Mouse (Mus musculus) ES-Bruce4 (cell line): Measurements from ENCODE around the gene Hdgfl2. TPM values are rescaled to one million over a fixed set of nuclear protein-coding genes. Genes with fewer than 3 reads are reported as not detected.
A peak's percentile ranks its signal among the peaks of the same experiment; 100 is the strongest.

Source experiments
- H3K27ac ChIP-seq: 2 replicates; pipeline ENCODE4 v1.5.1; 2012; ENCODE audit warnings: low read length, inconsistent platforms; ENCODE audit not compliant: insufficient read depth
- H3K27me3 ChIP-seq: 2 replicates; pipeline ENCODE4 v1.6.1; 2012; ENCODE audit warnings: mild to moderate bottlenecking, low read length, inconsistent platforms; ENCODE audit not compliant: control insufficient read depth, poor library complexity, insufficient read depth, severe bottlenecking
- H3K36me3 ChIP-seq: 2 replicates; pipeline ENCODE4 v1.6.1; 2012; ENCODE audit warnings: inconsistent platforms, mild to moderate bottlenecking, low read length, moderate library complexity; ENCODE audit not compliant: control insufficient read depth, poor library complexity, insufficient read depth, severe bottlenecking
- H3K4me1 ChIP-seq: one replicate; pipeline ENCODE4 v1.8.1; 2011; ENCODE audit warnings: low read length; ENCODE audit not compliant: control insufficient read depth, insufficient read depth
- H3K4me3 ChIP-seq: 2 replicates; pipeline ENCODE4 v1.5.1; 2011; ENCODE audit warnings: low read depth, mild to moderate bottlenecking, low read length
- H3K9ac ChIP-seq: 2 replicates; pipeline ENCODE4 v1.6.1; 2012; ENCODE audit warnings: low read depth, mild to moderate bottlenecking, inconsistent platforms; ENCODE audit not compliant: poor library complexity, severe bottlenecking
- H3K9me3 ChIP-seq: replicated peaks from 2 replicates; pipeline ENCODE4 v1.6.1; 2012; ENCODE audit warnings: mild to moderate bottlenecking, low read length, inconsistent platforms; ENCODE audit not compliant: control insufficient read depth, poor library complexity, insufficient read depth, severe bottlenecking
- CTCF ChIP-seq: IDR thresholded peaks from one replicate; pipeline ENCODE4 v1.8.1; 2011; ENCODE audit warnings: low read depth, low read length
- EP300 ChIP-seq: IDR thresholded peaks from 2 replicates; pipeline ENCODE4 v1.6.1; 2011; ENCODE audit warnings: low read depth, low read length; ENCODE audit not compliant: insufficient read depth
- POLR2A ChIP-seq: IDR thresholded peaks from one replicate; pipeline ENCODE4 v1.8.1; 2011; ENCODE audit warnings: low read length; ENCODE audit not compliant: insufficient read depth
- polyA plus RNA-seq: library from polyadenylated mRNA; stranded (reverse); fragments of >200 nt; gene quantifications from 2 replicates; pipeline ENCODE4 v1.2.4, GENCODE M21; 2011; ENCODE audit warnings: low read depth; ENCODE audit not compliant: missing spikeins, insufficient read depth, insufficient read length

The Hdgfl2 gene
- polyA plus RNA-seq, 1 experiment, result 77.5 TPM

DNA sequence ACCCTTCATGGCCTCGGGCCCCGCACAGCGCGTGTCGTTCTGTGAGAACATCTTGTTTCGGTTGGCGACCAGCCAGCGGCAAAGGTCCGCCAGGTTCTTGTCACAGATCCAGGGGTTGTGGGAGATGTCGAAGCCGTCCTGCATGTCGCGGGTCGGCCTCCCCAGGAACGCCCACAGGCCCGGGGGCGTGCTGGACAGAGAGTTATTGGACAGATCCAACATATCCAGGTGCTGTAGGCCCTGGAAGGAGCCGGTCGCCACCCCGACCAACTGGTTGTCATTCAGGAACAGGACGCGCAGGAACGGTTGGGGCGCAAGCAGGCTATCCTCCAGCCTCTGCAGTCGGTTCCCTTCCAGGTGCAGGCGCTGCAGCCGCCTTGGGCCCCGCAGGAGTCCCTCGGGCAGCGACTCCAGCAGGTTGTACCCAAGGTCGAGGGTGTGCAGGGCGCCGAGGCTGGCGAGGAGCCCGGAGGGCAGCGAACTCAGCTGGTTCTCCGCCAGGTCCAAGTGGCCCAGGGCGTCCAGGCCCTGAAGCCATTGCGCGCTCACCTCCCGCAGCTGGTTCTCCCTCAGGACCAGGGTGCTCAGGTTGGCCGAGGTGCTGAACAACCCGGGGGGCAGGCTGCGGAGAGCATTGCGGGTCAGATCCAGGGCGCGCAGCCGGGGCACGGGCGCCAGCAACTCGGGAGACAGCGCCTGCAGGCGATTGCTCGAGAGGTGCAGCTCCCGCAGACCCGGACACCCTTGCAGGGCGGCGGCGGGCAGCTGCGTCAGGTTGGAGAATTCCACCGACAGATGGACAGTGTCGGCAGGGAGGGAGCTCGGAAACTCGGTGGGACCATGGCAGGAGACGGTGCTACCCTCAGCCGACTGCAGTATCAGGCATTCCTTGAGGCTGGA, 40.8 kb downstream of the Hdgfl2 start:
- Histone ChIP-seq H3K4me1 (no peaks in the 10 kb centered on the region), H3K36me3 (no peaks in the 10 kb centered on the region), H3K27me3 (peaks cover 4% of the 10 kb centered on the region; the same call in 1 of the 2 replicates), H3K9ac (no peak overlapping the region), H3K4me3 (peak overlapping the region; percentile 52), H3K9me3 (no peaks in the 10 kb centered on the region), H3K27ac (no peak overlapping the region)
- no peak for TF ChIP-seq CTCF
- no peak for TF ChIP-seq EP300
- no peak for TF ChIP-seq POLR2A

DNA sequence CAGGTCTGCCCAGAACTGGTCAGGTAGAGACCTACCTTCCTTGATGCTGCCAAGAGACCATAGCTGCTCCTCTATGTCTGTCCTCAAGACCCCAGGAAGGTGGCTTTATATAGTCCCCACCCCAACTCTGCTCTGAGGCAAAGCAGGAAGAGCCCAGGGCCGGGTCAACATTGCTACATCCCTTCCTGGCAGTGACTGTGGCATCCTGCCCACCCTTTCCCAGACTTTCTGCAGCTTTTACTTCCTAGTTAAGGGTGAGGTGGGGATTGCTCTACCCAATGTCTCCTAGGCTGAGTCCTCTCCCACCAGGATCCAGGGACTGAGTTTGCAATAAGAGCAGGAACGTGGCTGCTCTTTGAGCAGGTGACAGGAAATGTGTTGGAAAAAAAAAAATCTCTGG, 42.4 kb downstream of the Hdgfl2 start, which contains the start of gene Lrg1:
Gene Lrg1, minus strand, starts transcription at position 176 of the 400 bp plus-strand sequence.
- no peaks in the 10 kb centered on the region for H3K36me3 ChIP-seq
- H3K4me1 ChIP-seq, result no peaks in the 10 kb centered on the region
- peaks cover 4% of the 10 kb centered on the region; the same call in 1 of the 2 replicates for H3K27me3 ChIP-seq
- no peak within 1 kb of the TSS for H3K27ac ChIP-seq
- H3K9me3 ChIP-seq, result no peaks in the 10 kb centered on the region
- no peak within 1 kb of the TSS for H3K9ac ChIP-seq
- TF ChIP-seq POLR2A, result no peak
- no peak for TF ChIP-seq CTCF
- no peak for TF ChIP-seq EP300
- no peak within 1 kb of the TSS for H3K4me3 ChIP-seq

DNA sequence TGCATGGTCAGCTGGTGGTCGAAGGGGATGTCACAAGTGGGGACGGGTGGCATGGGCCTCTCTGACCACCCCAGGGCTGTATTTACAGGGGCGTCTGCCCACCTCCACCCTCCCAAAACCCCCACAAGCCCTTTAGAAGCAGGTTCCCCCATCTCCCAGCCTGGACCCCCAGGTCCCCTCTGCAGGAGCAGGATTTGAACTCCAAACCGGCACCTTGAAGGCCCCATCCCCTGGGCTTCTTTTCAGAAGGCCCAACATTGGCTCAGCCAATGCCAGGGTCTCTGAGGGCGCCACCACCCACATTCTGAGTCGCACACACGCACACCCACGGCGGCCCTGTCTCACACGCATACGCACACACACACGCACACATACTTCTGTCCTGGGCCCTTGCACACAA, 43.7 kb downstream of the Hdgfl2 start:
- TF ChIP-seq POLR2A, result no peak
- TF ChIP-seq EP300, result no peak
- TF ChIP-seq CTCF, result no peak
- H3K27me3 ChIP-seq, result peaks cover 4% of the 10 kb centered on the region; the same call in 1 of the 2 replicates

DNA sequence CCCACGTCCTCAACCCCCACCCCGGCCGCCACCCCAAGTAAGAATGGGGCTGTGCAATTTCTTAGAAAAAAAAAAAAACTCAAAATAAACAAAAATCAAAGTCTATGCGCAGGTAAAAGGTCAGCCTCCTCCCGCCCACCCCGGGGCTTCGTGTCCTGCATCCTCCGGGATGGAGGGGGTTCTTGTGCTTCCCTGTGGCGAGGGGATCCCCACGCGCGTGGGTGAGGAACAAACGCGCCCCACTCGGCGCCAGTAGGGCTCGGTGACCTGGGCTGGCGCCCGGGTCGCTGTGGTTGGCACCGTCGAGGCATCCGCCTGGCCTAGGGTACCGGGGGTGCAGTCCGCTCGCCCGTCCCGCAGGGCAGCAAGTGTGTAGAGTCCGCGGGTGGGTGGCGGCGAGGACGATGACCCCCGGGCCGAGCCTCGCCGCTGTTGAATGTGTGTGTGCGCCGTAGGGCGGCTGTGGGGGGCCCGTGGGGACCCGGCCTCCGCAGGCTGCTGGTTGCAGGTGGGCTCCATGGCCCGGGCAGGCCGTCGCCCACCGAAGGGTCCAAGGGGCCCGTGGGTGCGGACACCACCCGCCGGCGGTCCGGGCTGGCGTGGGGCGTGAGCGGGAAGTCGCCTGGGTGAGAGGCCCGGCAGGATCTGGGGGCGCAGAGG, 44.4 kb downstream of the Hdgfl2 start:
- Histone ChIP-seq H3K36me3 (no peaks in the 10 kb centered on the region), H3K4me1 (no peaks in the 10 kb centered on the region), H3K4me3 (peak overlapping the region; percentile 55), H3K9ac (peak overlapping the region; percentile 21), H3K9me3 (no peaks in the 10 kb centered on the region), H3K27me3 (peaks cover 4% of the 10 kb centered on the region; the same call in 1 of the 2 replicates), H3K27ac (no peak overlapping the region)
- TF ChIP-seq CTCF (no peak), POLR2A (no peak), EP300 (no peak)

More for the DNA sequence above, 43.7 kb downstream of the Hdgfl2 start:
- no peaks in the 10 kb centered on the region for H3K9me3 ChIP-seq
- no peak overlapping the region for H3K9ac ChIP-seq
- no peak overlapping the region for H3K27ac ChIP-seq
- no peaks in the 10 kb centered on the region for H3K4me1 ChIP-seq
- peak overlapping the region; percentile 8; the same call in 1 of the 2 replicates for H3K4me3 ChIP-seq
- no peaks in the 10 kb centered on the region for H3K36me3 ChIP-seq

DNA sequence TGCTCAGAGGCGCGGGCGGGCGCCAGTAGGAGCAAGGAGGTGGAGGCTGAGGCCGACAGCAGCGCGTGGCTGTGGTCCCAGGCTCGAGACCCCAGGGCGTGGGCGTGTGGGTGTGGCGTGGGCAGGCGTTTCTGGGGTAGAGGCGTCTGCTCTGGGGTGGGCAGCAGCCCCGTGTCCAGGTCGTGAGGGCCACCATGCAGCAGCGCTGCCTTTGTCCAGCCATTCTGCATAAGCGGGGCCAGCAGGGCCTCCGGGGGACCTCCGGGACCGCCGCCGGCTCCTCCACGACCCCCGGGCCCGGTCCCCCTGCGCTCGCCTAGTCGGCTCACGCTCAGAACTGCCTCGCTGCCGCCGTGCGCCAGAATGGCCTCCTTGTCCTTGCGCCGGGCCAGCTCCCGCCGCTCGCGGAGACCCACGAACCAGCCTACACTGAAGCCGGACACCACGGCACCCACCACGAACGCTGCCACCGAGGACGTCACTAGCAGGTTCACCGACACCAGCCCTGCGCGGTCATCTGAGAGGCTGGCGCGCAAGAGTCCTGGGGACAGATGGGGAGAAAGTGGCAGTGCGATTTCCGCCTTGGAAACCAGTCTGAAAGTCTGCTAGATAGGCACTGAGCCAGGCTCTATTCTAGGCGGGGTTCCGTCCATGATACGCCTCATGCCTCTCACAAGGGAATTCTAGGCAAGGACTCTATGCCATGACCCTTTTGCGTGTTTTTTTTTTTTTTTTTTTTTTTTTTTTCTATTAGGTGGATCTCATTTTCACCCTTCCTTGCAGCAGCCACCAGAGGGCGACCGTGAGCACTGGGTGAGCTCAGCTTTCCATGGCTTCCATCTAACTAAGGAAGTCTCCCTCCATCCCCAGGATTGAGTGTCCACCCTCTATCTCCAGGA, 45.2 kb downstream of the Hdgfl2 start:
- Histone ChIP-seq H3K36me3 (no peaks in the 10 kb centered on the region), H3K4me3 (peak overlapping the region; percentile 55), H3K27ac (no peak overlapping the region), H3K9me3 (no peaks in the 10 kb centered on the region), H3K4me1 (no peaks in the 10 kb centered on the region), H3K9ac (peak overlapping the region; percentile 21), H3K27me3 (peaks cover 4% of the 10 kb centered on the region; the same call in 1 of the 2 replicates)
- TF ChIP-seq POLR2A, result no peak
- TF ChIP-seq EP300, result no peak
- TF ChIP-seq CTCF, result peak; percentile 79
